Mouse (Mus musculus) right cerebral cortex, adult 18-20 months (tissue): ENCODE measurements around the gene Trpm7.

Experiments
- DNase-seq: peaks from one replicate; pipeline ENCODE4 v3.0.0; 2022; ENCODE audit warnings: mixed read lengths

The Trpm7 gene

DNA sequence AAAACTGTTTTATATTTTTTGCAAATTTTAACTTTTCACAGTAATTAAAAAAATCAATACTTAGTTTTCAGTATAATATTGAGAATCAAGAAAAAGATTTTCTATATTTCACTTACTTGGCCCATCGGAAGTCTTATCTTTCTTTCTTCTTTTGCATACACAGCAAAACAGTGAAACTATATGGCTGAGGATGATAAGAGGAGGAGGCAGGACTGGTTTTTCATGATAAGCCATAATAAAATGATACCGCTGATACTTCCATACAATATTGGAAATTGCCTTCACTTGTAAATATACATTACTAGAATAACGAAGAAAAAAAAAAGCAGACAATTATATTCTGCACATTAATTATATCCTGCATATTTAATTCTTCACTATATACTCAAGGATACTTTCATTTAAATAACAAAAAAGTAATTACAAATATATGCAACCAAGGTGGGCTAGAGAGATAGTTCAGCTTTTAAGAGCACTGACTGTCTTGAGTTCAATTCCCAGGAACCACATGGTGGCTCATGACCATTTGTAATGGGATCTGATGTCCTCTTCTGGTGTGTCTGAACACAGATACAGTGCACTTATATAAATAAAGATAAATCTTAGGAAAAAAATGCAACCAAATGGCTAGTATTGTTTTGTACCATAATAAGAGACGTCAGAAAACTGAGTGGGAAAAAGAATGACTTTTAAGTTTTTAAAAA lies 59.2 kb downstream of the Trpm7 start:
- DNase-seq = no peak

DNA sequence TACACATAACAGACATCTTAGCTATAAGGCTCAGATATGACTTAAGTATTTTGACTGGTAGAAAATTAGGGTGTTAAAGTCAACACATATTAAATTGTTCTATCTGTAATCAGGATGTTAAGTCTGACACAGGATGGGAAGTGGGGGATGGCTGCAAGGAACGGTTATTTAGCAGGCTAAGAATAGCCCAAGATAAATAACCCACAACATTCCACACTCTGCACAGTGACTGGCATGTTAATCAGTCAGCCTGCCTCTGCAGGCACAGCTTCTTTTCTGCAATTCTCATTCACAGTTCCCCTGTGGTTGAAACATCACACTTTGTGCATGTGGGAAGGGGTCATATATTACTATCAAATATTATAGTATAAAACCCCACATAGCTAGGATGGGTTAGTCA lies 60.2 kb downstream of the Trpm7 start:
- no peak for DNase-seq

DNA sequence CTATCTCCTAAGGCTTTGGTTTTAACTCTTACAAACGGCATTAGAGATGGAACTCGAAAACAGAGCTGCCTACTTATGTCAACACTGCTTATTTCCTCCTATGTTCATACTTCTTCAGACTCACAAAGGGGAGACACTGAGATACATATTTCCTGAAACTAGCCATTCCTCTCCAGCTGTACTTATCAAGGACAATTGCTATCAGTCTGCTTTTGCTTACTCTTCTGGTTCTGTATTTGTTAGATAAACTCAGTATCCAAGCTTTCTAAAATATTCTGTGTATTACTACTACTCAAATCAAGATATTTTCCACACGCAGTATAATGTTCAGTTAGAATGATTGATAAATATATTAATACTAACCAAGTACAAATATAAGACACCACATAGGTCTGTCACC lies 74.0 kb downstream of the Trpm7 start:
- no peak for DNase-seq

DNA sequence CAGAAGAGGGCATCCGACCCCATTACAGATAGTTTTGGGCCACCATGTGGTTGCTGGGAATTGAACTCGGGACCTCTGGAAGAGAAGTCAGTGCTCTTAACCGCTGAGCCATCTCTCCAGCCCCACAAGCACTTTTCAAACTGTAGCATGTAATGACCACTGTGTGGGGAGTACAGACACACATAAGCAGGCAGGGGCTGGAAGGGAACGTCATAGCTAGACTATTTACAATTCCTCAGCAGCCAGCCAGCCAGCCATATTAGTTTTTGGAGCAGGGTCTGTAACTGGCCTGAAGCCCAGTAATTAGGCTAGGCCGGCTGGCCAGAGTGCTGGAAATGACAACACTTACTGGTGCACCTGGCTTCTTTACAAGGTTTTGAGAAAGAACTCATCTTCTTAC lies 77.6 kb downstream of the Trpm7 start:
- DNase-seq = no peak

- no peak for DNase-seq
These were observed 80.3 kb downstream of the Trpm7 start for GRCm38 (mm10) chr2:126795708-126796107.

DNA sequence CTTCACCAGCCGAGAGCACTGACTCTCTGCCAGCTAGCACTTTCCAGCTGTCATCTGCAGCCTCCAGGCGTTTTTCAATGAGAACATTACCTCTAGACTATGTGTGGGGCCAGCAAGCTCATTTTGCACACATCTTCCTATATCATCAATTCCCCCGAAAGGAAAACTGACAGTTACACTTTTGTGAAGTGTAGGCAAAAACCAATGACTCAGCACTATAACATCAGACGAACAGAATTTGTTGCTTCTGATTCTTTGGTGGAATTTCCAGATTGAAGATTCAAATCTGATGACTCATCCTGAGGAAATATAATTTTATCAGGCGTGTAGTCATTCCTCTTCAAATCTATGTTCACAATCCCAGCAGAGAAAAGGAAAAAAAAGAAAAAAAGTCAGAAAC lies 83.4 kb downstream of the Trpm7 start:
- DNase-seq = no peak

DNA sequence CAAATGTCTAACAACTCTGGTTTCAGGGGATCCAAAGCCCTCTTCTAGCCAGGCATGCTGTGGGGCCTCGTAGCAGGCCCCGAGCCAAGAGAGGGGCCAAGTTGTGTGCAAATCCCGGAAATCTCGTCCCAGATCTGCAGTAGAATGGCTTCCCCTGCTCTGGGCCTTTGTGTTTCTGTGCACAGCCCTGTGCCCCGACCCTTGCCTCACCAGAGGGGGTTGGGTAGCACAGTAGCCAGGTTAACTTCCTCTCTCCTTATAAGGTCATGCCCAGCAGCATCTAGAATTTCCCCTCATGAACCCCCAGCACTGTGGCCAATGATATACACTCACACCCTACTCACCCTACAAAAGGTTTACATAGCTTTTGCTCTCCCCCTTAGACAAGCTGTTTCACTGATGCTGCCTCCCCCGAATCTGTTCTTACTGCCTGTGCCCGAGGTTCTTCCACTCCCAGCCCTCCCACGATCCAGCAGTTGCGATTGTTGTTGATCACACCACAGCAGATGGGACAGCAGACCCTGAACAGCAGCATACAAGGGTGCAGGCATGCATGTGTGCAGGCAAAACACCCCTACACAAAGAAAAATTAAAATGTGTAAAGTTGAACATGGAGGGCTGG lies 88.2 kb downstream of the Trpm7 start:
- peak; percentile 75 for DNase-seq

DNA sequence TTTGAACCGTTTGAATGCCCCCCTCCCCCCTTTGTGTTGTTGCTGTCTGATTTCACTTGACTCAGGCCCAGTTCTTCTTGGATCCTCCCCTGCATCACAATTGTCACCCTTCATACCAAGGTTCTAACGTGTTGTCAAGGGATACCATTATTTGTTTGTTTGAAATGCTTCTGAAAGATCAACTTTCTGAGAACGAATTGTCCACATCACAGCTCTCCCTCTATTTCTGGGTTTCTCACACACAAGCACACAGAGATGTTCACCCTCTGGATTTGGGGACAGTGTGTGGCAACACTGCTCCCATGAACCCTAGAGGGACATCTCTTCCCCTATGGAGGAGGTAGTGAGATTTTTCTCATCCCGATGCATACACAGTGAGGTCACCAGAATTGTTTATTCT lies 92.7 kb downstream of the Trpm7 start, which contains the start of gene Usp50:
TSS of gene Usp50 (minus strand) at position 101 of the 400 bp plus-strand sequence.
- no peak for DNase-seq

DNA sequence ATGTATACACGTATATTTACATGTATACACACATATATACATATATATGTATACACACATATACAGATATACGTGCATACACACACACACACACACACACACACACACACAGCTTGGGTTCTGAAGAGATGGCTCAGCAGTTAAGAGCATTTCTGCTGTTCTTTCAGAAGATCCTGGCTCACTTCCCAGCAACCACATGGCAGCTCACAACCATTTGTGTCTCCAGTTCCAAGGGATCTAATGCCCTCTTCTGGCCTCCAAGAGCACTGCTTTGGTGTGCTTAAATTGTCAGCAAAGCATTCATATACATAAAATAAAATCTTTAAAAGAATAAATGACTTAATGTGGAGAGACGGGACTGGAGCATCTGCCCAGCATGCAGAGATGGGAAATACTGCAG lies 93.6 kb downstream of the Trpm7 start:
- DNase-seq = peak; percentile 67

DNA sequence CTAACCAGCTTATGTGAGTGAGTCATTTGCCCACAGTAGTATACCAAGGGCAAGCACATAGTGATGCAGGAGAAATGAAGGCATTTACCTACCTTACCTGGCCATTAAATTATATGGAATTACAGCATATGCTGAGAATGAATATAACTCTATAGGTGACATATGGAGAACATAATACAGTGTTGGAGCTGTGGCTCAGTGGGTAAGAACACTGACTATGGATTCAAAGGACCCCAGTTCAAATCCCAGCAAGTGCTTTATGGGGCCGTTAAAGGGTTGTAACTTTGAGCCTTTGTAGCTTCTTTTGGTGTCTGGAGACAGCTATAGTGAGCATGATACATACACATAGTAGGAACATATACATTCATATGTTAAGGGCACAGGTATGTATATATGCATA lies 94.6 kb downstream of the Trpm7 start:
- no peak for DNase-seq

- no peak for DNase-seq
These were observed 95.7 kb downstream of the Trpm7 start for GRCm38 (mm10) chr2:126780286-126780685.

- DNase-seq = no peak
These were observed 97.2 kb downstream of the Trpm7 start for GRCm38 (mm10) chr2:126778806-126779205.

DNA sequence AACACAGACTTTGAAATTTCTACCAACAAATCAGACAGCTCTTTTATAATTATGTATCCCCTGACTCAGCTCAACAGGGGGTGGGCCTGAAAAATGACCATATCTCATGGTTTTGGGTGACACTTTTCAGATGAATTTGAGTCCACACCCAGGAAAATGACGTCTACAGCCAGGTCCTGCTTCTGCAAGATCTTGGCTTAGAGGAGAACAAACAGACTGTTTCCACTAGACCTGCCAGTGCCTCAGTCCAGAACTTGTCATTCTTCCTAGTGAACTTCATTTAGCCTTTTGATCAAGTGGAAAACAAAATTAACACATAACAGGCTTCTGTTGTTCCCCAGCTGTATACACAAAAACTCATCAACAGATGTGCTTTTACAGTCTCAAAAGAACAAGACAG lies 99.6 kb downstream of the Trpm7 start:
- DNase-seq = no peak

DNA sequence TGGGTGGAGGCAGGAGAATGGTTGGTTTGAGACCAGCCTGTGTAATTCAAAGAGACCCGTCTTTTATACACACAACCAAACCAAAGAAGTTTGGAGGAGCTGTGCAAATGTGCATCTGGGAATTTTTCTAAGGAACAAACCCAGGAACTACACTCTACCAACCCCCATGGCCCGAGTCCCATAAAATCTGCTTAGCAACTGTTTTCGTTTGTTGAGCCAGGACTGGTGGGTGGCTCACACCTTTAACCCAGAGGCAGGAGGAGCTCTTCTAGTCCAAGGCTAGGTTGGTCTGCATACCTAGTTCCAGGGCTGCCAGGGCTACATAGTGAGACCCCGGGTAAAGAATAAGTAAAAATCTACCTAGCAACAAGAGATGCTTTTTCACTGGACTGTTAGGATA lies 100.1 kb downstream of the Trpm7 start:
- DNase-seq = no peak

DNA sequence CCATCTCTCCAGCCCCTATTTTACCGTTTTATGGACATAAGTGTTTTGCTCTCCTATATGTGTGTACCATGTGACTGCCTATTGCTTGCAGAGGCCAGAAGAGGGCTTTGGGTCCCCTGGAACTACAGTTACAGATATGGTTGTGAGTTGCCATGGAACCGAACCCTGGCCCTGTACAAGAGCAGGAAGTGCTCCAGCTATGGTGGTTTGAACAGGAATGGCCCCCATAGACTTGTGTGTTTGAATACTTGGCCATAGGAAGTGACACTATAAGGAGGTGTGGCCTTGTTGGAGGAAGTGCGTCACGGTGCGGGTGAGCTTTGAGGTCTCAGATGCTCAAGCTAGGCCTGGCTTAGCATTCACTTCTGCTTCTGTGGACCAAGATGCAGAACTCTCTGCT lies 103.8 kb downstream of the Trpm7 start:
- DNase-seq = no peak

GRCm38 (mm10) chr2:126769431-126770181 lies 106.4 kb downstream of the Trpm7 start:
- peak; percentile 22 for DNase-seq

DNA sequence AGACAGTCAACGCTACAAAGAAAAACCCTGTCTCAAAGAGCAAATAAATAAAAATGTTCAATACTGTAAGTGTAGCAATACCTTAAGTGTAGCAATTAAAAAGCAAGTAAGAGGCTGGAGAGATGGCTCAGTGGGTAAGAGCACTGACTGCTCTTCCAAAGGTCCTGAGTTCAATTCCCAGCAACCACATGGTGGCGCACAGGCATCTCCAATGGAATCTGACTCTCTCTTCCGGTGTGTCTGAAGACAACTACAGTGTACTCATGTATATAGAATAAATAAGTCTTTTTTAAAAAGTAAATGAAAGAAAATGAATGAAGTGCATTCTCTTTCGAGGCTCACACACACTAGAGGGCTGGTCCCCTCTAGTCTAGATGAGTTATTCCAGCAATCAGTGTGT lies 107.8 kb downstream of the Trpm7 start:
- no peak for DNase-seq

DNA sequence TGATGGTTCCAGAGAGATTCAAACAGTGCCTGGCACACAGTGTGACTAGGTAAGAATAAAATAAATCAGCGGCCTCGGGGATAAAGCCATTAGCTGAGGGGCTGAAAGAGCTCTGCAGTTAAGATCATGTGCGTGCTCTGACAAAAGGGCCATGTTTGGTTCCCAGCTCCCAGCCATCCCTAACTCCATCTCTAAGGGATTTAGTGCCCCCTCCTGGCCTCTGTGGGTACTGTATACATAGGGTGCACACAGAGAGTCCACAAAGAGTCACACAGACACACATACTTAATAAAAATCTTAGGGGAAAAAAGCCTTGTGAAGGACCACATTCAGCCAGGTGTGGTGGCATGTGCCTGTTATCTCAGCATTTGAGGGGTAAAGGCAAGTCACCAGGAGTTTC lies 108.4 kb downstream of the Trpm7 start:
- no peak for DNase-seq

GRCm38 (mm10) chr2:126765867-126766582 lies 110.0 kb downstream of the Trpm7 start:
- DNase-seq = peak; percentile 32

GRCm38 (mm10) chr2:126759351-126759750 lies 116.7 kb downstream of the Trpm7 start:
- no peak for DNase-seq

DNA sequence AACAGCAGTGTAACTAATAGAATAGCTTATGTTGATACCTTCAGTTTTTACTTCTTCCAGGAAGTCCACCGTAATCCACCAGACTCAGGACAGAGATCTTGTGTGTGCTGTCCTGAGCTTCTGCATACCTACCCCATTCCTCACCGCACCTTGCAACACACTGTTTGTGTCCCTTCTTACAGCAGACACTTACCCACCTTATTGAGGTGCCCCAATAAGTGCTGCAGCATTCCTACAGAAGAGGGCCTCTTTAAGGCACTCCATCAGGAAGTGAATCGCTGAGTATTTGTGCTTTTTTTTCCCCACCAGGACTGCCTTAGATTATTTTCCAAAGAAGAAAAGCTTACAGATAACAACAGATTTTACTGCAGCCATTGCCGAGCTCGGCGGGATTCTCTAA lies 120.4 kb downstream of the Trpm7 start:
- DNase-seq = no peak

DNA sequence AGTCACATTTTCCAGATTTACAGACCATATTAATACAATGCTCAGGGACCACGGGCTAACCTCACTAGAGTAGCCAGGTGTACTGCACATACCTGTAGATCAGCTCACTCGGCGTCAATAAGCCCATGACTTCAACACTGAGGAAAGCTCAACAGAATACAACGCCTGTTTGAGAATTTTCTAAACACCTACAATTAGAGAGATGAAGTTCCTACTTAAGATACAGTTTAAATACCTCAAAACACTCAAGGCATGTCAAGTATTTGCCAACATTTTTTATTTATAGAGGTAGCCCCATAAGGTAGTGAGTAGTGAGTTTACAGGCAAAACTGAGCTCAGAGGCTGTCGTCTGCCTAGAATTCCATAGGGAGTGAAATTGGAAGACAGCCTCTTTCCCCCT lies 132.6 kb downstream of the Trpm7 start:
- no peak for DNase-seq
